Mouse (Mus musculus) heart, embryonic 16.5 days (tissue): ENCODE data around the gene Mtch1. TPM values are rescaled to one million over a fixed set of nuclear protein-coding genes. Genes with fewer than 3 reads are reported as not detected.

Source experiments
- ATAC-seq: fragments of 200-750 bp; cut with Nextera tagmentation; replicated peaks from 2 replicates; pipeline ENCODE4 v1.8.0; 2017; ENCODE audit warnings: moderate number of reproducible peaks; ENCODE audit not compliant: insufficient read depth, low FRiP score; ENCODE audit errors: extremely low read depth
- H3K27ac ChIP-seq: fragments of 300-500 bp; sonication (generic); 2 replicates; pipeline ENCODE4 v1.5.1; 2014; ENCODE audit warnings: mild to moderate bottlenecking, low read length, control low read depth, moderate library complexity
- H3K27me3 ChIP-seq: fragments of 300-500 bp; sonication (generic); 2 replicates; pipeline ENCODE4 v1.6.1; 2014; ENCODE audit warnings: low read length, mixed read lengths; ENCODE audit not compliant: control insufficient read depth, insufficient read depth
- H3K36me3 ChIP-seq: fragments of 300-500 bp; sonication (generic); 2 replicates; pipeline ENCODE4 v1.6.1; 2014; ENCODE audit not compliant: control insufficient read depth, insufficient read depth
- H3K4me1 ChIP-seq: fragments of 300-500 bp; sonication (generic); 2 replicates; pipeline ENCODE4 v1.6.1; 2014; ENCODE audit warnings: low read length, mixed read lengths; ENCODE audit not compliant: control insufficient read depth, insufficient read depth
- H3K4me2 ChIP-seq: fragments of 300-500 bp; sonication (generic); 2 replicates; pipeline ENCODE4 v1.6.1; 2014; ENCODE audit warnings: low read depth, mild to moderate bottlenecking, control low read depth, low read length
- H3K4me3 ChIP-seq: fragments of 300-500 bp; sonication (generic); 2 replicates; pipeline ENCODE4 v1.5.1; 2014; ENCODE audit warnings: mild to moderate bottlenecking, control low read depth, low read length
- H3K9ac ChIP-seq: fragments of 300-500 bp; sonication (generic); 2 replicates; pipeline ENCODE4 v1.6.1; 2014; ENCODE audit warnings: low read length, control low read depth
- H3K9me3 ChIP-seq: fragments of 300-500 bp; sonication (generic); replicated peaks from 2 replicates; pipeline ENCODE4 v1.6.1; 2016; ENCODE audit warnings: low read length; ENCODE audit not compliant: control insufficient read depth
- WGBS: fragments of 180-500 bp; shearing (Covaris S2); extraction: QIAGEN DNeasy Blood & Tissue Kit; methylation state at CpG from one replicate; pipeline ENCODE4 v1.1.7; 2014; 5-methylcytosine and 5-hydroxymethylcytosine counted together
- polyA plus RNA-seq: library from polyadenylated mRNA; unstranded; fragments of >200 nt; fragmentation: Nextera tagmentation; extraction: Ambion mirVana; gene quantifications from 2 replicates; pipeline ENCODE4 v1.2.1, GENCODE M21; 2015

The Mtch1 gene
- polyA plus RNA-seq, 1 experiment from 2014 or later: 220 TPM

DNA sequence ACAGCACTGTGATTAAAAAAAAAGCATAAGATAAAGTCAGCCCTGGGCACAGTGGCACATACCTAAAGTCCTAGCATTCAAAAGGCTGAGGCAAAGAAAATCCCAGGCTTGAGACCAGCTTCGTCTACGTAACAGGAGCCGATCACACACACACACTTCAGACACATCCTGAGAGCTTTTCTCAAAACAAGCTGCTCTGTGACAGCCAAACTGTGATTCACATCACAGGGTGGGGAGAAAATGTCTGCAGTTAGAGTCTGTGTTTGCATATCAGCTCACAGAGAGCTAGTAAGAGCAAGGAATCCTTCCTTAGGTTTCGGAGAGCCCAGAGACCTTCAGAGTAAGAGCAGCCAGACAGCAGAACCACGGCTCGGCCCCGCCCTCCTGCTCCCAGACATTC, 46.8 kb downstream of the Mtch1 start:
- 85% methylated on average over 7 of the region's 7 CpGs for WGBS
- peaks cover 20% of the 10 kb centered on the region for H3K36me3 ChIP-seq
- no peak overlapping the region for H3K27ac ChIP-seq

DNA sequence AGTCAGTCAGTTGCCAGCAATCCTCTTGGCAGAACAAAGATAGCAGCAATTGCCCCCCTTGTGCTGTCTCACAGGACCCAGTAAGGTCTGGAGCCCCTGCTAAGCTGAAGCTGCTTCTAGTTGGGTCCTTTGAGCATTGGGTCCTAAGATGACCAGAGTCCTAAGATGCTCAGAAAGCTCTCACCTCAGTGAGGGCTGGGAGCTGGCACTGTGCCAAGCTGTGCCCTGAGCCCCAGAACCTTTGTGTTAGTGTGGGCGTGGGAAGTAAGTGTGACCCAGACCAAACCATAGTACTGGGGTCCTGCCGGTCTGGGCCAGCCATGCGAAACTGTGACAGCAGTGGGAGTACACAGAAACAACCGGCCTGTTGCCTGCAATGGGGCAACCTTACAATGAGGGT, 48.5 kb downstream of the Mtch1 start:
- 0 out of 2 replicates have a peak, but pooled peaks cover 4% of the 10 kb centered on the region for H3K4me1 ChIP-seq
- no peak overlapping the region for H3K4me2 ChIP-seq
- H3K36me3 ChIP-seq: peaks cover 30% of the 10 kb centered on the region
- no peak overlapping the region for H3K27ac ChIP-seq
- H3K9me3 ChIP-seq: no peaks in the 10 kb centered on the region
- H3K9ac ChIP-seq: no peak overlapping the region
- H3K4me3 ChIP-seq: no peak overlapping the region
- ATAC-seq: no peak
- H3K27me3 ChIP-seq: no peaks in the 10 kb centered on the region
- 89% methylated on average over 4 of the region's 4 CpGs for WGBS

More for the DNA sequence above, 46.8 kb downstream of the Mtch1 start:
- Histone ChIP-seq H3K9me3 (no peaks in the 10 kb centered on the region), H3K4me1 (peaks cover 18% of the 10 kb centered on the region), H3K4me3 (no peak overlapping the region), H3K9ac (no peak overlapping the region), H3K4me2 (no peak overlapping the region), H3K27me3 (no peaks in the 10 kb centered on the region)
- no peak for ATAC-seq

DNA sequence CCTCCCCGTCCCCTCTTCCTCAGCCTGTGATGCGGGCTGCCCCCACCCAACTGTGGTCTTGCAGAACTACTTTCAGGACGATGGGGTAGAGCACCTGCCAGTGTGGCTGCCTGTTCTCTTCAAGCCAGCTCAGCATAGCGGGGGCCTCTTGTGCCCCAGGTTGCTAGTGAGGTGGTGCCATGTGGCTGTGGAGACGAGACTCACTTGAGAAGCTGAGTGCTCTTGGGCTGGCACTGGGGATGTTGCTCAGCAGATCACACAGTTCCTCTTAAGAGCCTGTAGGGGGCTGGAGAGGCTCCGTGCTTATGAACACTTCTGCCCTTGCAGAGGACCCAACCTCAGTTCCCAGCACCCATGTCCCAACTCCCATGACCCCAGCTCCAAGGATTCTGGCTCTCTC, 49.9 kb downstream of the Mtch1 start:
- Histone ChIP-seq H3K4me3 (no peak overlapping the region), H3K27ac (no peak overlapping the region), H3K9me3 (no peaks in the 10 kb centered on the region), H3K4me1 (0 out of 2 replicates have a peak, but pooled peaks cover 2% of the 10 kb centered on the region), H3K9ac (no peak overlapping the region), H3K27me3 (no peaks in the 10 kb centered on the region), H3K4me2 (no peak overlapping the region), H3K36me3 (peaks cover 33% of the 10 kb centered on the region)
- peak; percentile 45 for ATAC-seq
- WGBS: 78% methylated on average over 6 of the region's 6 CpGs

DNA sequence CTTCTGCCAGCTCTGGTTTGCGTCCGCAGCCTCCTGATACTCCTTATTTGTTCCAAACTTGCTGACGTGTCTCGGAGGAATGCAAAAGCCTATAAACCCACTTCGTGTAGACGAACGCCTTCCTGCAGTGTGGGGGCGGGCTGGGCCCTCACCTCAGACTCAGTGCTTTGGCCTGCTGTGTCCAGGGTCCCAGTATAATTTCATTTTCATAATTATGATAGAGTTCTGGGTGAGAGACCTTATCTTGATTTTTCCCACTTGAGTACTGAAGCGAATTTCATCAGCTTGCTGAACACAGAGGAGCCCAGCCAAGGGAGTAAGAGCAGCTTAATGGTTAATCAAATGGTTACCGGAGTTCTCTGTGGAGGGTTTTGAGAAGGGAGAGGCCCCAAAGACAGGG, 50.4 kb downstream of the Mtch1 start:
- Histone ChIP-seq H3K9me3 (no peaks in the 10 kb centered on the region), H3K4me3 (no peak overlapping the region), H3K4me1 (0 out of 2 replicates have a peak, but pooled peaks cover 2% of the 10 kb centered on the region), H3K27me3 (no peaks in the 10 kb centered on the region), H3K9ac (no peak overlapping the region), H3K36me3 (peaks cover 33% of the 10 kb centered on the region), H3K4me2 (no peak overlapping the region), H3K27ac (no peak overlapping the region)
- WGBS: 58% methylated on average over 10 of the region's 10 CpGs
- ATAC-seq: no peak

DNA sequence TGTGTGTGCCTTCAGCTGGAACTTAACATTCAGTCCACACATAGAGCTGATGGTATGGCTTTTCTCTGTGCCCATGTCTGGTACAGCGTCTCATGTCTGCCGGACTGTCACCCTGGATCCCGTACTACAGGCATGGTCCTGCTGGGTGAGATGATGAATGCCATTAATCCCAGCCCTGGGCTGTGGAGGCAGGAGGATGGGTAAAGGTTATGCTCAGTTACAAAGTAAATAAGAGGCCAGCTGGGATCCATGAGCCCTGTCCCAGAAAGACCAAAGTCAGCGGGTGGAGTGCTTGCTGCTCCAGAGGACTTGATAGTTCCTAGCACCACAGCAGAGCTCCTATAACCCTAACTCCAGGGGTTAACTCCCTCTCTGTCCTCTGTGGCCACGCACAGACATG, 51.9 kb downstream of the Mtch1 start:
- H3K36me3 ChIP-seq: peaks cover 32% of the 10 kb centered on the region
- ATAC-seq: no peak
- no peaks in the 10 kb centered on the region for H3K27me3 ChIP-seq
- no peaks in the 10 kb centered on the region for H3K9me3 ChIP-seq
- H3K4me1 ChIP-seq: 0 out of 2 replicates have a peak, but pooled peaks cover 2% of the 10 kb centered on the region
- H3K27ac ChIP-seq: no peak overlapping the region
- H3K4me3 ChIP-seq: no peak overlapping the region
- 80% methylated on average over 5 of the region's 5 CpGs for WGBS
- no peak overlapping the region for H3K4me2 ChIP-seq
- no peak overlapping the region for H3K9ac ChIP-seq

DNA sequence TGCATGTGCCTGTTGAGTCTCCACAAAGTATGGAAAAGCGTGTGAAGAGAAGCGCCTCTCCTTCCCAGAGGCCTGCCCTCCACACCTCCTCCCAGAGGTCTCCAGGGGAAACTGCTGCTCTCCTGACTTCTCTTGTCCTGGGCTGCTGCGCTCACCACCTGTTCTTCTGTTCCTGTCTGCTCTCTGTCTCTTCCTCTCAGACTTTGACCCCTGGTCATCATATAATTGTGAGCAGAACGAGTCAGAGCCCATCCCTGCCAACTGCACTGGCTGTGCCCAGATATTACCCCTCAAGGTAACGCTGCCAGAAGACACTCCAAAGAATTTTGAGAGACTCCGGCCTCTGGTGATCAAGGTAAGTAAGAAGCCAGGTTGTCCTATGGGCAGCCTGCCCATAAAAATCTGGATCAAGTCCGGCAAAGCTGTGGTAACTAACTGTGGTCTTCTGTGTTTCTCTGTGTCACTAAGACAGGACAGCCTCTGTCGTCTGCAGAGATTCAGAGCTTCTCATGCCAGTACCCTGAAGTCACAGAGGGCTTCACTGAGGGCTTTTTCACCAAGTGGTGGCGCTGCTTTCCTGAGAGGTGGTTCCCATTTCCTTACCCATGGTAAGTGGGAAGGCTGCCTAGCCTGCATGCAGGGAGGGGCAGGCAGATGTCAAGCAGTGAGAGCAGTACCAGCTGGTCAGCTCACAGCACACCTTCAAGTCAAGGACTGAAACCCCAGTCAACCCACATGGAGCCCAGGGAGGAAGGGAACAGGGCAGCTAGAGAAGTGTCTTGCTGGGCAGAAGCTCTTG, 53.7 kb downstream of the Mtch1 start:
- WGBS: 76% methylated on average over 9 of the region's 9 CpGs
- Histone ChIP-seq H3K36me3 (peaks cover 26% of the 10 kb centered on the region), H3K4me2 (no peak overlapping the region), H3K9ac (no peak overlapping the region), H3K27ac (no peak overlapping the region), H3K4me1 (no peaks in the 10 kb centered on the region), H3K4me3 (no peak overlapping the region), H3K27me3 (no peaks in the 10 kb centered on the region), H3K9me3 (no peaks in the 10 kb centered on the region)
- ATAC-seq: no peak

DNA sequence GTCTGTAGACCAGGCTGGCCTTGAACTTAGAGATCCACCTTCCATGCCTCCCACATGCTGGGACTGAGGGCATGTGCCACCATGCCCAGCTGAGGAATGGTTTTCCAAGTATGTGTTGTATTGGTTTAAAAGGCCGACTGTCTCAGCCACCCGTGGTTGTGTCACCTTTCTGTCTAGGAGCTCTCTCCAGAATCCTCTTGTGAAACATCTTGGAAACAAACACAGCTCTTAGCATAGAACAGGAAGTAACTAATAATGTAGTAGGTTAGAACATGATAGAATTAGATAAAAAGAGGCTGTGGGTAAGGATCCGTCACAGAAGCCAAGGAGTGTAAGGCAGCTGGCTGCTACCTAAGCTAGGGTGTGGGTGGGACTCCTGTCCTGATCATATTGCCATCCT, 54.7 kb downstream of the Mtch1 start:
- ATAC-seq: no peak
- WGBS: 79% methylated on average over 3 of the region's 3 CpGs
- H3K9ac ChIP-seq: no peak overlapping the region
- H3K36me3 ChIP-seq: peaks cover 21% of the 10 kb centered on the region
- H3K4me3 ChIP-seq: no peak overlapping the region
- no peaks in the 10 kb centered on the region for H3K4me1 ChIP-seq
- H3K27ac ChIP-seq: no peak overlapping the region
- no peaks in the 10 kb centered on the region for H3K27me3 ChIP-seq
- H3K4me2 ChIP-seq: no peak overlapping the region
- H3K9me3 ChIP-seq: no peaks in the 10 kb centered on the region

DNA sequence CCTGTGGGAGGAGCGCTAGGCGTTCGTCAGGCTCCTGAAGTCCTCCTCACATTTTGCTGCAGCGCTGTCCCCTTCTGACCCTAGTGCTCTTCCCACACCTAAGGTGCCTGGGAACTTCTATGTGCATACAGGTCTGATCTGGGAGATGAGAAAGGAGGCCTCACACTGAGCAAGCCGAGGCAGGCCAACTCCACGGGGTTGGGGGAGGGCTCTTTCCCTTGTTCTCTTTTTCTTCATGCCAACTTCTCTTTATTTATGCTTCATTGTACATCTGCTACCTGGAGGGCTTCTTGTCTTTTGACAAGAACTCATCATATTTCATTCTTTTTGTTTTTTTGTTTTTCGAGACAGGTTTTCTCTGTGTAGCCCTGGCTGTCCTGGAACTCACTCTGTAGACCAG, 55.9 kb downstream of the Mtch1 start:
- Histone ChIP-seq H3K4me1 (no peaks in the 10 kb centered on the region), H3K27ac (no peak overlapping the region), H3K9ac (no peak overlapping the region), H3K9me3 (no peaks in the 10 kb centered on the region), H3K36me3 (peaks cover 21% of the 10 kb centered on the region), H3K4me2 (no peak overlapping the region), H3K27me3 (no peaks in the 10 kb centered on the region), H3K4me3 (no peak overlapping the region)
- no peak for ATAC-seq
- 91% methylated on average over 7 of the region's 7 CpGs for WGBS

DNA sequence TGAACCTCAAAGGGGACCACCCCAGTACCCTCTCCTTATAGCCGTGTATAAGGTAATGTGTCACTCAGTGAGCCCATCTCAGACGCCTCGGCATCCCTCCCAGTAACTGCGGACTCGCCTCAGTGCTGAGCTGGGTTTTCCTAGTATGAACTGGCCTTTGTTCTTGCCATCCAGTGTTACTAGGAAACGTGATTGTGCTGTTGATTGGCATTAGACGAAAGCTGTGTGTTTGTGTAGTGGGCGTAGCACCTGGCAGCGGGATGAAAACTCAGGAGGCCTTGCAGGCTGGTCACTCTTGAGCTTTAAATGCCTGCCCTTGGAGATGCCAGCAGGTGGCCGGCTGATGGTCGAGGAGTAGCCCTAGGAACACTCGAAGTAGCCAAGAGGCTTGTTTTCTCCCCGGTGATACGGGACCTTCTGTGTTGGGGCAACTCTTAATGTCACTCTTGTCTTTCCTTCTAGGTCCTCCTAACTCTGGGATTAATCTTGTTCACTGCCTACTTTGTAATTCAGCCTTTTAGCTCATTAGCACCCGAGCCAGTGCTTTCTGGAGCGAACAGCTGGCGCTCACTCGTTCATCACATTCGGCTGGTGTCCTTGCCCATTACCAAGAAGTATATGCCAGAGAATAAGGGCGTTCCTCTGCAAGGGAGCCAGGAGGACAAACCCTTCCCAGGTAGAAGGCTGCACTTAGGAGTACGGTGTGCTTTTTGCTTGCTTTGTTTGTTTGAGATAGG, 65.3 kb downstream of the Mtch1 start:
- no peak for ATAC-seq
- H3K4me2 ChIP-seq: no peak overlapping the region
- no peaks in the 10 kb centered on the region for H3K27me3 ChIP-seq
- H3K4me3 ChIP-seq: no peak overlapping the region
- H3K9me3 ChIP-seq: no peaks in the 10 kb centered on the region
- WGBS: 73% methylated on average over 21 of the region's 21 CpGs
- H3K9ac ChIP-seq: no peak overlapping the region
- no peak overlapping the region for H3K27ac ChIP-seq
- H3K4me1 ChIP-seq: no peaks in the 10 kb centered on the region; the same call in 1 of the 2 replicates
- H3K36me3 ChIP-seq: peaks cover 20% of the 10 kb centered on the region
